Mouse (Mus musculus) bone marrow macrophage, adult 2 months (primary cell): ENCODE measurements around the gene Il15ra.

ENCODE experiments used
- CTCF ChIP-seq: IDR thresholded peaks from 2 replicates; pipeline ENCODE4 v1.5.1; 2012; ENCODE audit warnings: low read depth, mild to moderate bottlenecking, low read length, moderate library complexity
- POLR2A ChIP-seq: IDR thresholded peaks from 2 replicates; pipeline ENCODE4 v1.6.1; 2012; ENCODE audit warnings: mild to moderate bottlenecking, low read depth, low read length, borderline replicate concordance

- TF ChIP-seq POLR2A: no peak
- no peak for TF ChIP-seq CTCF
These were observed 17.7 kb upstream of the Il15ra start for GRCm38 (mm10) chr2:11687436-11687835.
